23 mouse cellular contexts compared by ENCODE assay signal in genomic region chr13:46104971-46105370, GRCm38 (mm10).
DNase-seq lines count a peak whose midpoint lies in the region; ATAC-seq and TF ChIP-seq lines count a peak whose summit lies in the region.
"Had no signal": no experiment of that assay in that cellular context is flagged by ENCODE, and none has a peak within 500 bp of the region (broad histone marks: within the 10 kb centered on the region; RNA-seq: fewer than 3 reads in every experiment).

No protein-coding gene starts in this region.

- no peak for TF ChIP-seq CTCF in kidney, postnatal 0 days (IDR thresholded peaks at IDR 0.05; ENCODE audit: low read depth)

- no peak overlapping the region for H3K9ac ChIP-seq in hindbrain, embryonic 11.5 days (ENCODE audit: low read depth, low read length)
- H3K9ac ChIP-seq in hindbrain, embryonic 14.5 days: no peak overlapping the region
- H3K9ac ChIP-seq in kidney, postnatal 0 days (ENCODE audit: low read depth, low read length): no peak overlapping the region
- H3K9ac ChIP-seq: embryonic facial prominence, embryonic 12.5 days; forebrain, postnatal 0 days; heart, embryonic 15.5 days had no signal

- H3K4me3 ChIP-seq in hindbrain, embryonic 11.5 days (ENCODE audit: low read depth, low read length): no peak overlapping the region
- H3K4me3 ChIP-seq in hindbrain, embryonic 14.5 days (replicated peaks; ENCODE audit: low read length): no peak overlapping the region
- no peak overlapping the region for H3K4me3 ChIP-seq in kidney, postnatal 0 days (replicated peaks; ENCODE audit: low read depth, low read length)
- H3K4me3 ChIP-seq: embryonic facial prominence, embryonic 12.5 days; heart, adult 2 months; heart, embryonic 15.5 days had no signal

- H3K27ac ChIP-seq in hindbrain, embryonic 11.5 days (ENCODE audit: low read depth, low read length): no peak overlapping the region
- no peak overlapping the region for H3K27ac ChIP-seq in hindbrain, embryonic 14.5 days
- H3K27ac ChIP-seq in kidney, postnatal 0 days: no peak overlapping the region
- H3K27ac ChIP-seq: embryonic facial prominence, embryonic 12.5 days; heart, adult 2 months; heart, embryonic 15.5 days; hindbrain, postnatal 0 days had no signal

- H3K4me1 ChIP-seq in hindbrain, embryonic 11.5 days (replicated peaks; ENCODE audit: control insufficient read depth, insufficient read depth, low read length): no peaks in the 10 kb centered on the region
- no peaks in the 10 kb centered on the region for H3K4me1 ChIP-seq in hindbrain, embryonic 14.5 days (replicated peaks; ENCODE audit: control insufficient read depth, insufficient read depth, low read length)
- 0 out of 2 replicates have a peak, but pooled peaks cover 3% of the 10 kb centered on the region for H3K4me1 ChIP-seq in kidney, postnatal 0 days (replicated peaks; ENCODE audit: insufficient read depth, low read length)
- H3K4me1 ChIP-seq: embryonic facial prominence, embryonic 12.5 days; heart, embryonic 15.5 days had no signal

- WGBS in hindbrain, embryonic 11.5 days: 42% methylated on average over 6 of the region's 6 CpGs
- 32% methylated on average over 6 of the region's 6 CpGs for WGBS in hindbrain, embryonic 14.5 days
- WGBS in kidney, postnatal 0 days: 27% methylated on average over 6 of the region's 6 CpGs

- H3K9me3 ChIP-seq in hindbrain, embryonic 11.5 days (ENCODE audit: control insufficient read depth, low read length): no peaks in the 10 kb centered on the region
- H3K9me3 ChIP-seq in hindbrain, embryonic 14.5 days (ENCODE audit: control insufficient read depth, low read length): no peaks in the 10 kb centered on the region
- H3K9me3 ChIP-seq in kidney, postnatal 0 days (replicated peaks; ENCODE audit: low read length): no peaks in the 10 kb centered on the region
- H3K9me3 ChIP-seq: embryonic facial prominence, embryonic 12.5 days; G1E; heart, embryonic 15.5 days had no signal

- peak; percentile 14 for DNase-seq in embryo, embryonic 10.5 days (ENCODE audit: low spot score)
- DNase-seq in embryo, embryonic 9.5 days (ENCODE audit: extremely low spot score): no peak
- DNase-seq in hindbrain, embryonic 11.5 days (ENCODE audit: low spot score): no peak
- DNase-seq in hindbrain, embryonic 14.5 days (ENCODE audit: low spot score): no peak
- peak; percentile 57 for DNase-seq in kidney, postnatal 0 days (ENCODE audit: low spot score)
- no peak for DNase-seq in kidney, adult 9 months
- DNase-seq in retina, postnatal 1 day: peak; percentile 46
- DNase-seq: adrenal gland, adult 8-10 months; adrenal gland, postnatal 36 days; B cell, adult 2 months; cerebellum, adult 11-12 months; cerebellum, adult 9-10 months; cerebellum, postnatal 25 days; forebrain, postnatal 0 days; gastrocnemius, postnatal 14 days; heart, adult 2 months; heart, postnatal 14 days had no signal

- no peaks in the 10 kb centered on the region for H3K36me3 ChIP-seq in hindbrain, embryonic 11.5 days (ENCODE audit: control insufficient read depth, insufficient read depth, low read length)
- no peaks in the 10 kb centered on the region for H3K36me3 ChIP-seq in hindbrain, embryonic 14.5 days (replicated peaks; ENCODE audit: control insufficient read depth, insufficient read depth)
- no peaks in the 10 kb centered on the region for H3K36me3 ChIP-seq in kidney, postnatal 0 days (ENCODE audit: insufficient read depth, low read length)
- H3K36me3 ChIP-seq: embryonic facial prominence, embryonic 12.5 days; G1E; heart, embryonic 15.5 days had no signal

- H3K27me3 ChIP-seq in hindbrain, embryonic 11.5 days (ENCODE audit: control insufficient read depth, insufficient read depth, low read length): no peaks in the 10 kb centered on the region
- no peaks in the 10 kb centered on the region for H3K27me3 ChIP-seq in hindbrain, embryonic 14.5 days (ENCODE audit: control insufficient read depth, insufficient read depth, low read length)
- H3K27me3 ChIP-seq in kidney, postnatal 0 days (ENCODE audit: insufficient read depth, low read length): no peaks in the 10 kb centered on the region
- H3K27me3 ChIP-seq: embryonic facial prominence, embryonic 12.5 days; heart, embryonic 15.5 days had no signal

- no peak overlapping the region for H3K4me2 ChIP-seq in hindbrain, embryonic 11.5 days (replicated peaks; ENCODE audit: low read depth, low read length)
- no peak overlapping the region for H3K4me2 ChIP-seq in hindbrain, embryonic 14.5 days (replicated peaks)
- H3K4me2 ChIP-seq in kidney, postnatal 0 days (ENCODE audit: low read length): no peak overlapping the region
- H3K4me2 ChIP-seq: embryonic facial prominence, embryonic 12.5 days; heart, embryonic 11.5 days; heart, embryonic 15.5 days had no signal

- peak; percentile 30; the same call in 1 of the 2 replicates for ATAC-seq in hindbrain, embryonic 11.5 days (ENCODE audit: low FRiP score)
- ATAC-seq in hindbrain, embryonic 14.5 days (ENCODE audit: low FRiP score): no peak
- ATAC-seq in kidney, postnatal 0 days (replicated peaks; ENCODE audit: low FRiP score, low read depth): no peak
- ATAC-seq: CD4-positive, CD25-positive, alpha-beta regulatory T cell, adult 4 months; forebrain, postnatal 0 days; hindbrain, postnatal 0 days had no signal

Comparison
In these comparisons a context has a peak if more than half of its experiments do, and no peak if none do; other contexts are left out.
1. DNase-seq: peak in embryo, embryonic 10.5 days (single experiment), kidney, postnatal 0 days (single experiment) and retina, postnatal 1 day (single experiment); none in embryo, embryonic 9.5 days (single experiment), hindbrain, embryonic 11.5 days (single experiment), hindbrain, embryonic 14.5 days (single experiment) and kidney, adult 9 months (single experiment).